Mouse (Mus musculus) hindbrain, embryonic 10.5 days (tissue): ENCODE measurements at regions not wholly inside any gene's neighbourhood (a gene's known extent, or its start where the extent isn't known, plus 50 kb on each side); places are given as distances from the start of the nearest gene placed in this dataset.
A peak's percentile ranks its signal among the peaks of the same experiment; 100 is the strongest.

Experiments used
- DNase-seq: peaks from one replicate; pipeline ENCODE4 v3.0.0-alpha.2; 2017; ENCODE audit warnings: low spot score
- H3K27ac ChIP-seq: fragments of 300-500 bp; sonication (generic); 2 replicates; pipeline ENCODE4 v1.5.1; 2016; ENCODE audit warnings: mild to moderate bottlenecking, moderate library complexity
- H3K27me3 ChIP-seq: fragments of 300-500 bp; sonication (generic); 2 replicates; pipeline ENCODE4 v1.6.1; 2016; ENCODE audit warnings: mild to moderate bottlenecking; ENCODE audit not compliant: poor library complexity, insufficient read depth, severe bottlenecking
- H3K36me3 ChIP-seq: fragments of 300-500 bp; sonication (generic); 2 replicates; pipeline ENCODE4 v1.6.1; 2016; ENCODE audit warnings: mild to moderate bottlenecking, moderate library complexity
- H3K4me1 ChIP-seq: fragments of 300-500 bp; sonication (generic); replicated peaks from 2 replicates; pipeline ENCODE4 v1.6.1; 2016; ENCODE audit warnings: mild to moderate bottlenecking
- H3K4me3 ChIP-seq: fragments of 300-500 bp; sonication (generic); 2 replicates; pipeline ENCODE4 v1.5.1; 2016; ENCODE audit warnings: mild to moderate bottlenecking, moderate library complexity
- H3K9me3 ChIP-seq: fragments of 300-500 bp; sonication (generic); 2 replicates; pipeline ENCODE4 v1.6.1; 2016; ENCODE audit warnings: mild to moderate bottlenecking, moderate library complexity
- WGBS: fragments of 180-500 bp; shearing (Covaris S2); methylation state at CpG from one replicate; pipeline ENCODE4 v1.1.7; 2016; 5-methylcytosine and 5-hydroxymethylcytosine counted together

- H3K4me3 ChIP-seq, result no peak overlapping the region
- 82% methylated on average over 1 of the region's 1 CpGs for WGBS
- no peaks in the 10 kb centered on the region for H3K9me3 ChIP-seq
- no peaks in the 10 kb centered on the region for H3K36me3 ChIP-seq
- H3K27me3 ChIP-seq, result no peaks in the 10 kb centered on the region
- H3K4me1 ChIP-seq, result peaks cover 12% of the 10 kb centered on the region
- no peak for DNase-seq
- no peak overlapping the region for H3K27ac ChIP-seq
These were observed 53.9 kb upstream of the Rasgef1b start for GRCm38 (mm10) chr5:99782806-99783205.

- no peaks in the 10 kb centered on the region for H3K9me3 ChIP-seq
- no peak overlapping the region for H3K27ac ChIP-seq
- peaks cover 19% of the 10 kb centered on the region for H3K4me1 ChIP-seq
- H3K4me3 ChIP-seq, result no peak overlapping the region
- DNase-seq, result no peak
- 82% methylated on average over 9 of the region's 9 CpGs for WGBS
- no peaks in the 10 kb centered on the region for H3K27me3 ChIP-seq
- no peaks in the 10 kb centered on the region for H3K36me3 ChIP-seq
These were observed 57.0 kb upstream of the Rasgef1b start for GRCm38 (mm10) chr5:99785850-99786249.

- H3K9me3 ChIP-seq, result no peaks in the 10 kb centered on the region
- peaks cover 19% of the 10 kb centered on the region for H3K4me1 ChIP-seq
- H3K27ac ChIP-seq, result peak overlapping the region; percentile 19; the same call in 1 of the 2 replicates
- no peak overlapping the region for H3K4me3 ChIP-seq
- WGBS, result 37% methylated on average over 10 of the region's 10 CpGs
- H3K27me3 ChIP-seq, result no peaks in the 10 kb centered on the region
- no peaks in the 10 kb centered on the region for H3K36me3 ChIP-seq
- peak; percentile 40 for DNase-seq
These were observed 58.4 kb upstream of the Rasgef1b start for GRCm38 (mm10) chr5:99787239-99787638.

- DNase-seq, result no peak
- Histone ChIP-seq H3K9me3 (no peaks in the 10 kb centered on the region), H3K36me3 (no peaks in the 10 kb centered on the region), H3K4me1 (peaks cover 19% of the 10 kb centered on the region), H3K27me3 (no peaks in the 10 kb centered on the region), H3K27ac (no peak overlapping the region), H3K4me3 (no peak overlapping the region)
- WGBS, result 80% methylated on average over 3 of the region's 3 CpGs
These were observed 59.0 kb upstream of the Rasgef1b start for GRCm38 (mm10) chr5:99787665-99788366.

- no peak for DNase-seq
- no peaks in the 10 kb centered on the region for H3K9me3 ChIP-seq
- H3K27ac ChIP-seq, result no peak overlapping the region
- 87% methylated on average over 5 of the region's 5 CpGs for WGBS
- no peaks in the 10 kb centered on the region for H3K36me3 ChIP-seq
- no peaks in the 10 kb centered on the region for H3K27me3 ChIP-seq
- peaks cover 19% of the 10 kb centered on the region for H3K4me1 ChIP-seq
- H3K4me3 ChIP-seq, result no peak overlapping the region
These were observed 61.9 kb upstream of the Rasgef1b start for GRCm38 (mm10) chr5:99790733-99791132.

- Histone ChIP-seq H3K27ac (peak overlapping the region; percentile 70), H3K4me1 (peaks cover 44% of the 10 kb centered on the region), H3K4me3 (no peak overlapping the region), H3K27me3 (peaks cover 10% of the 10 kb centered on the region; the same call in 1 of the 2 replicates), H3K9me3 (no peaks in the 10 kb centered on the region), H3K36me3 (no peaks in the 10 kb centered on the region)
- 51% methylated on average over 8 of the region's 8 CpGs for WGBS
- DNase-seq, result no peak
These were observed 71.7 kb upstream of the Rasgef1b start for GRCm38 (mm10) chr5:99800543-99800942.

GRCm38 (mm10) chr5:99801791-99802450 is 73.1 kb upstream of the Rasgef1b start:
- Histone ChIP-seq H3K27me3 (peaks cover 10% of the 10 kb centered on the region; the same call in 1 of the 2 replicates), H3K9me3 (no peaks in the 10 kb centered on the region), H3K36me3 (no peaks in the 10 kb centered on the region), H3K27ac (peak overlapping the region; percentile 56; the same call in 1 of the 2 replicates), H3K4me1 (peaks cover 42% of the 10 kb centered on the region), H3K4me3 (no peak overlapping the region)
- peak; percentile 33 for DNase-seq
- 54% methylated on average over 13 of the region's 13 CpGs for WGBS

- Histone ChIP-seq H3K27ac (no peak overlapping the region), H3K4me3 (no peak overlapping the region), H3K9me3 (no peaks in the 10 kb centered on the region), H3K36me3 (no peaks in the 10 kb centered on the region), H3K4me1 (peaks cover 11% of the 10 kb centered on the region; the same call in 1 of the 2 replicates), H3K27me3 (no peaks in the 10 kb centered on the region)
- no peak for DNase-seq
- WGBS, result 84% methylated on average over 6 of the region's 6 CpGs
These were observed 79.2 kb upstream of the Vamp9 start for GRCm38 (mm10) chr5:99826861-99827260.

GRCm38 (mm10) chr5:99828516-99828915 is 77.5 kb upstream of the Vamp9 start:
- 0 out of 2 replicates have a peak, but pooled peaks cover 8% of the 10 kb centered on the region for H3K4me1 ChIP-seq
- no peaks in the 10 kb centered on the region for H3K36me3 ChIP-seq
- no peak overlapping the region for H3K27ac ChIP-seq
- H3K4me3 ChIP-seq, result no peak overlapping the region
- 75% methylated on average over 7 of the region's 7 CpGs for WGBS
- H3K9me3 ChIP-seq, result no peaks in the 10 kb centered on the region
- H3K27me3 ChIP-seq, result no peaks in the 10 kb centered on the region
- DNase-seq, result no peak

GRCm38 (mm10) chr5:99838236-99838775 is 67.7 kb upstream of the Vamp9 start:
- no peak overlapping the region for H3K4me3 ChIP-seq
- H3K36me3 ChIP-seq, result no peaks in the 10 kb centered on the region
- H3K27ac ChIP-seq, result no peak overlapping the region
- H3K27me3 ChIP-seq, result 0 out of 2 replicates have a peak, but pooled peaks cover 6% of the 10 kb centered on the region
- WGBS, result 39% methylated on average over 6 of the region's 6 CpGs
- H3K4me1 ChIP-seq, result peaks cover 29% of the 10 kb centered on the region
- no peak for DNase-seq
- H3K9me3 ChIP-seq, result no peaks in the 10 kb centered on the region

GRCm38 (mm10) chr5:99839661-99840060 is 66.4 kb upstream of the Vamp9 start:
- Histone ChIP-seq H3K4me3 (no peak overlapping the region), H3K4me1 (peaks cover 29% of the 10 kb centered on the region), H3K9me3 (no peaks in the 10 kb centered on the region), H3K27ac (peak overlapping the region; percentile 57; the same call in 1 of the 2 replicates), H3K27me3 (0 out of 2 replicates have a peak, but pooled peaks cover 6% of the 10 kb centered on the region), H3K36me3 (no peaks in the 10 kb centered on the region)
- WGBS, result 93% methylated on average over 11 of the region's 11 CpGs
- no peak for DNase-seq

- Histone ChIP-seq H3K4me3 (no peak overlapping the region), H3K9me3 (no peaks in the 10 kb centered on the region), H3K27ac (no peak overlapping the region; the same call in 1 of the 2 replicates), H3K27me3 (no peaks in the 10 kb centered on the region), H3K36me3 (no peaks in the 10 kb centered on the region), H3K4me1 (peaks cover 35% of the 10 kb centered on the region)
- DNase-seq, result peak; percentile 33
- WGBS, result 74% methylated on average over 9 of the region's 9 CpGs
These were observed 65.2 kb upstream of the Vamp9 start for GRCm38 (mm10) chr5:99840884-99841283.
